Mouse (Mus musculus): Measurements from ENCODE around the gene Cnpy1.

Cnpy1 gene

GRCm38 (mm10) chr5:28161938-28162402, 83.6 kb downstream of the Cnpy1 start:
- DNase-seq, result no peak

GRCm38 (mm10) chr5:28161383-28161937, 84.1 kb downstream of the Cnpy1 start:
- no peak for DNase-seq

- no peak for DNase-seq
Measured at GRCm38 (mm10) chr5:28159891-28160470, 85.6 kb downstream of the Cnpy1 start.

GRCm38 (mm10) chr5:28159072-28159458, 86.5 kb downstream of the Cnpy1 start:
- no peak for DNase-seq

GRCm38 (mm10) chr5:28158308-28159071, 87.1 kb downstream of the Cnpy1 start:
- no peak for DNase-seq

- DNase-seq, result no peak
Measured at GRCm38 (mm10) chr5:28157781-28158180, 87.8 kb downstream of the Cnpy1 start.

- DNase-seq, result no peak
Measured at GRCm38 (mm10) chr5:28157044-28157730, 88.4 kb downstream of the Cnpy1 start.

Measured in thymus, adult 18-20 months (tissue).